Mouse (Mus musculus): ENCODE data around the gene Pdzd2.

DNA sequence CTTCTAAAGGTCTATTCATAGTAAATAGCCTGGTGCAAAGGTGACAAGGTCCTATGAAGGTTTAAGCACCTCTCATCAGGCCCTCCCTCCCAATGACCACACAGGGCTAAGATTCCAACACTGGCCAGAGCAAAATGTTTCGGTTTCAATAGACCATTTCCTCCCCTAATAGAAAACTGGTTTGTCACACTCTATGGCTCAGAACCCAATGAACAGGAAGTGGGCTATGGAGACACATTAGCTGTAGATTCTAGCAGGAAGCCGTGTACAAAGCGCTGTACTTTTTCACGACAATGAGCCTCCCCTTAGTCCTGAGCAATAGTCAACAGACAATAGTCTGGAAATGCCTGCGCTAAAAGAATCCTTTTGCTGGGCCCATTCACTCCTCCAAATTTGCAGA is 315.5 kb downstream of the Pdzd2 start:
- TF ChIP-seq EP300 (IDR thresholded peaks at IDR 0.05) (no peak), CTCF (IDR thresholded peaks at IDR 0.05) (no peak)
